Mouse (Mus musculus): Measurements from ENCODE around the gene Tubd1.
A peak's percentile ranks its signal among the peaks of the same experiment; 100 is the strongest.
"Not testable (repeated sequence)": the region's sequence is repeated elsewhere in the genome, so short reads cannot be mapped to it uniquely, and the experiment has no call there.

Gene Tubd1

DNA sequence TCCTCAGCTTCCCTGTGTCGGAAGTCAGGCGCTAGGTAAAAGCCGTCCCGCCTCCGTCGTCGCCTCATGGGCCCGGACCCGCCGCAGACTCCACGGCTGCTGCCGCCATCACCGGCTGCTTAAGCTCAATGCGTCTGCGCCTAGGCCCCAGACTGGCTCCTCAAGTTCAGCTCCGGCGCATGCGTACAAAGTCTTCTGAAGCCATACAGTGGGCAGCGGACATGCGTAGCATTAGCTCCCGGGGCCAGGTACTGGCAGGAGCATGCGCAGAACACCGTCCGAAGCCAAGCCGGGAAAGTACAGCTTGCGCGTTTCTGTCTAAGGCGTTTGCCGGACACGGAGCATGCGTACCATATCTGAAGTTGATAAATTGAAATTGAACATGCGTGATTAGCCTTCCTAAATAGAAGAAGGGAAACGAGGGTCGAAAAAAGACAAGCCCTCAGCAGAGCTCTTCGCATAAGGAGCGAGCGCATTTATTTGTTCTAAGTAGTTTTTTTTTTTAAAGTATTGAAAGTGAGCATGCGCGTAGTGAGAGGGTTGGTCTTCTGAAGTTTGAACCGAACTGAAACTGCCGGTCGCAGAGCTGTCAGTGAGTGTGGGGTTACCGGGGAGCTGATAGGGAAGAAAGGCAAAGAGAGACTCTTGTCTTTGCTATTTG, at the start of gene Tubd1, which contains the start of gene Rps6kb1:
Tubd1 (plus strand) TSS at position 353 of the 661 bp plus-strand sequence.
Rps6kb1 (minus strand) TSS at position 167 of the 661 bp plus-strand sequence.
- DNase-seq (ENCODE audit: low spot score in 2 of 2): peak; percentile 99

DNA sequence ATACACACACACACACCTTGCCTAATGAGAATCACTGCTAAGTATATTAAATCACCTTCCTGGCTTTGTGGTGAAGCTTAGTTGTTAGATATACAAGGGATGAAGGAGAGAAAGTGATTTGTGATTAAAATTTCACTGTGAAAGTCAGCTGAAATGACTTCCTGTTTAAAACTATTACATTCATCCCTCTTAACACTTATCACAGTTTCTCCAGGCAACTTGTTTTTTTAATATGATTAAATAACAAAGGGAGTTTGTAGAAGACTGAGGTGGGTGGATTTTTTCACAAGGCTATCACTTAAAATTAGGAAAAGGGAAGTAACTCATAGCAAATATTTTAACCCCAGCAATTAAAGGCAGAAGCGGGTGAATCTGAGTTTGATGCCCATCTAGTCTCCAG, 47.4 kb upstream of the Tubd1 start:
- no peak for DNase-seq (ENCODE audit: low spot score in 2 of 2)

DNA sequence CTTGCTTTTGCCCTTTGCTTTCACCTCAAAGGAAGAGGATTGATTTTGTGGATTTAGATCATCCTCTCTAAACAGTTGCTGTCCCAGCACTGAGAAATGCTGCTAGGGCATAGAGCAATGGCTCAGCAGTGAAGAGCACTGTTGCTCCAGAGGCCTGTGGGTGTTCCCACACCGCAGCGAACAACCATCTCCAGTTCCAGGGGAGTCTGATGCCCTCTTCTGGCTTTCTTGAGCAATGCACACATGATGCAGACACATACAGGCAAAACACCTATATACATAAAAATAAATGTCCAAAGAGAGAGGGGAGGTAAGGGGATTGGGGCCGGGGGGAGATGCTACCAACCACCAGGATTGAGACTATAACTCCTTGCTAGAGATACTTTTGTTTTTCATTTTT, 46.9 kb upstream of the Tubd1 start:
- no peak for DNase-seq (ENCODE audit: low spot score in 2 of 2)

- no peak for DNase-seq (ENCODE audit: low spot score in 2 of 2)
Measured at GRCm38 (mm10) chr11:86500795-86501194, 44.0 kb upstream of the Tubd1 start.

- no peak for DNase-seq (ENCODE audit: low spot score in 2 of 2)
Measured at GRCm38 (mm10) chr11:86503121-86503520, 41.7 kb upstream of the Tubd1 start.

GRCm38 (mm10) chr11:86507334-86507733, 37.5 kb upstream of the Tubd1 start:
- no peak for DNase-seq (ENCODE audit: low spot score in 2 of 2)

GRCm38 (mm10) chr11:86507991-86508390, 36.8 kb upstream of the Tubd1 start:
- DNase-seq (ENCODE audit: low spot score in 2 of 2): no peak

DNA sequence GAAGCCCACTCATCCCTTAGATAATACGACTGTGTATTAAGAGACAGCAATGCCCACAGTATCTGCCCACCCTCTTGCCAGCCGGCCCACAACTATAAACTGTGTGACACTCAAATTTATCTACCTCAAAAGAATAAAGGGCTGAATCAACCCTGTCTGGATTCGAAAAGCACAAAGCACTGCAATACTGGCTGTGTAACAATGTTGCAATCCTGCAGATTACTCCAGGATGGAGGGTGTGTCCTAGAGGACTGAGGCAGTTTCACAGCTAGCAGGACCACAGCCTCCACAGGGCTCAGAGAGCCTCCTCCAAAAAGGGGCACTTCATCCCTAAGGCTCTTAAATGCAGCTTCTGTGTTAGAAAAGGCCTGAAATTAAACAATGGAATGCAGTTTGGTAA, 28.2 kb upstream of the Tubd1 start:
- DNase-seq (ENCODE audit: low spot score in 2 of 2): no peak

DNA sequence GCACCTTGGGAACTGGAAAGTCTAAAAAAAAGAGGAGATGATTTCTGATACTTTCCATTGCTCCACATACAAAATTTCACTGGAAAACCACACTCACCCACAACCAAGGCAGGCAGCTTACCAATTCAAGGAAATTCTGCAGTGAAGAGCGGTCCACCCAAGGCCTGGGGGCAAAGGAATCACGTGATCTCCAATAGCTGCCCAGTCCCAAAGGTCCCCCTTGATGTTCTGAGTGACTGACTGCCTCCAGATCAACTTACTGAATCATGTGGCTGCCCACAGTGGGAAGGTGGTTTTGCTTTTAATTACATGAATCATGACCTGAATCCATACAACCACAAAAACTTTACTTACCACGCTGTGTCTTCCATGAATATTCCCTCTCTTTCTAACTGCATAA, 27.6 kb upstream of the Tubd1 start:
- DNase-seq (ENCODE audit: low spot score in 2 of 2): no peak

- no peak for DNase-seq (ENCODE audit: low spot score in 2 of 2)
Measured at GRCm38 (mm10) chr11:86519751-86520150, 25.0 kb upstream of the Tubd1 start.

DNA sequence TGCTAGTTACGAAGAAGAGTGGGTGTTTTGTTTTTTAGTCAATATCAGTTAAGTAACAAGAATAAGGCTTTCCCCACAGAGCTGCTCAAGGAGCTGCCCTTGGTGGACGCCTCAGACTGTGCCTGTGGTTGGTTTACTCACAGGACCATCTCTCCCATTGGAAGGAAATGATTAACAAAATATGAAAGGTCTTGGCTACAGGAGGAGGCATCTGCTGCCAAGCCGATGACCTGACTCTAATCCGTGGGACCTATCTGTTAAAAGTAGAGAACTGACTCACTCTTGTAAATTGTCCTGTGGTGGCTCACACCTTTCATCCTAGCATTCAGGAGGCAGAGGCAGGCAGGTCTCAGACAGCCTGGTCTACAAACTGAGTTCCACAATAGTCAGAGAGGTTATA, 17.3 kb upstream of the Tubd1 start:
- no peak for DNase-seq (ENCODE audit: low spot score in 2 of 2)

- peak in 1 of 2 experiments; percentile 25 for DNase-seq (ENCODE audit: low spot score in 2 of 2)
Measured at GRCm38 (mm10) chr11:86532834-86533233, 12.0 kb upstream of the Tubd1 start.

DNA sequence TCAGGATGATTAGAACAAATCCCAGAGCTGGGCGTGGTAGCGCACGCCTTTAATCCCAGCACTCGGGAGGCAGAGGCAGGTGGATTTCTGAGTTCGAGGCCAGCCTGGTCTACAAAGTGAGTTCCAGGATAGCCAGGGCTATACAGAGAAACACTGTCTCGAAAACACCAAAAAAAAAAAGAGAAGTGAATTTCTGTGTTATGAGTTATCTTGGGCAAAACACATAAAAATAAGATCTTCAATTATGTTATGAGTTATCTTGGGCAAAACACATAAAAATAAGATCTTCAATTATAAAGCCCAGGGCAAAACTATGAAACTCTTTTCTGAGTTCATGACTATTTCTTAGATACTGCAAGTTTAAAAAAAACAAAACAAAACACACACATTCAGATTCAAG, 11.5 kb upstream of the Tubd1 start:
- DNase-seq (ENCODE audit: low spot score in 2 of 2): not testable (repeated sequence)

GRCm38 (mm10) chr11:86534201-86534910, 10.4 kb upstream of the Tubd1 start:
- DNase-seq (ENCODE audit: low spot score in 2 of 2): no peak

DNA sequence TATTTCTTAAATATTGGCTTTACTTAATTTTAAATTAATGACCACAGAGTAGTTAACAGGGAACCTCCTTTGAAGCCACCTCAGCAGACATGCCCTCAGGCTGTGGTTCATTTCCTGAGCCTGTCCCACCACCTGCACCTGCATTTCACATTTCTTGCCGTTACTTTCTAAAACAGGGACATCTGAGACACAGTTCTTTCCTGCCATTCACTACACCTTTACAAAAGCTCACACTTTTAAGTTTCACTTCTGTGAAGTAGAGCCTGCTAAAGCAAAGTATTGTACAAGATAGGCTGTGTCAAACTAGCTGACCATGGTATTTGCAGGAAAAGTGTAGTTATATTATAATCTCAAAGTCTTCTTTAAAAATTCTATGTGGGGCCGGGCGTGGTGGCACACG, 6.0 kb upstream of the Tubd1 start:
- peak; percentile 20 to 39 for DNase-seq (ENCODE audit: low spot score in 2 of 2)

DNA sequence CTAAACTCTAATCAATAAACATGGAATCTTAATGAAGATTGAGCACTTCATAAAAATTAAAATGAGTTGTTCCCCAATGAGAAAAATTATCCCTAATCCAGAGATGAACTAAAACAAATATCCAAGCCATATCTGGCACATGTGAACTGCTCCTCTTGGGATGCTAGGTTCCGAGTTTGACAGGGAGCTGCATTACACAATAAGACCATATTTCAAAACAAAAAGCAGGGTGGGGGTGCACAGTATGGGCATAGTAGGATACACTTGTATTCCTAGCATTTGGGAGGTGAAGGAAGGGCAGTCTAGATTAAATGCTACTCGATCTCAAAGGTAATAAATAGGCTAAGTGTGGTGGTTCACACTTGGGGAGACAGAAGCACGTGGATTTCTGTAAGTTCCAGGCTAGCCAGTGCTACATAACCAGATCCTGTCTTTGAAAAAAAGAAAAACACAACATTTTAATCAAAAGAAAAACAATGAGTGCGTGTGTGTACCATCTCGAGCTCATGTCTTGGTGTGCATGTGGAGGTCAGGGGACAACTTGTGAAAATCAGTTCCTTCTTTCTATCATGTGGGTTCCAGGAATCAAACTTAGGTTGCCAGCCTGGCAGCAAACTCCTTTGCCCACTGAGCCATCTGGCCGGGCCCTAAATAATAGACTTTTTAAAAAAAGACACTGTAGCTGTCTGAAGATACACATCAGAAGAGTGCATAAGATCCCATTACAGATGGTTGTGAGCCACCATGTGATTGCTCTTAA, 4.9 kb upstream of the Tubd1 start:
- DNase-seq (ENCODE audit: low spot score in 2 of 2): no peak

DNA sequence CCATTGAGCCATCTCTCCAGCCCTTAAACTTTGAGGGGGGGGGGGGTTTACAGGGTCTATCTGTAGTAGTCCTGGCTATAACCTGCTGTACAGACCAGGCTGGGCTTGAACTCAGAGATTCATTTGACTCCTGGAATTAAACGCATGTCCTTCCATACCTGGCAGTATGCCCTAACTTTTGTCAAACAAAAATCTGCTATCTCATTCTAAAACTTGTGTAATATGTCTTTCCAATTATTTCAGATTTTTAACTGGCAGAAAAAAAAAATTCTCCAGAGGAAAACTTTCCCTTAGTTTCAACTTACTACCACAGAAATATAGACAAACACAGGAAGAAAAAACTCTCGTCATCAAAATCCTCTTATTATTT, 4.3 kb upstream of the Tubd1 start:
- DNase-seq (ENCODE audit: low spot score in 2 of 2): no peak

GRCm38 (mm10) chr11:86542851-86543250, 1.9 kb upstream of the Tubd1 start:
- no peak for DNase-seq (ENCODE audit: low spot score in 2 of 2)

- DNase-seq (ENCODE audit: low spot score in 2 of 2): no peak
Measured at GRCm38 (mm10) chr11:86543960-86544638, 692 bp upstream of the Tubd1 start.

- DNase-seq (ENCODE audit: low spot score in 2 of 2): no peak
Measured at GRCm38 (mm10) chr11:86545556-86545955, 765 bp downstream of the Tubd1 start.

GRCm38 (mm10) chr11:86547412-86547811, 2.6 kb downstream of the Tubd1 start:
- no peak for DNase-seq (ENCODE audit: low spot score in 2 of 2)

GRCm38 (mm10) chr11:86553525-86553924, 8.7 kb downstream of the Tubd1 start:
- no peak for DNase-seq (ENCODE audit: low spot score in 2 of 2)
